Mouse (Mus musculus) liver, postnatal 0 days (tissue): Measurements from ENCODE around the gene Rps27a. TPM values are rescaled to one million over a fixed set of nuclear protein-coding genes. Genes with fewer than 3 reads are reported as not detected.

Experiments
- ATAC-seq: fragments of 200-750 bp; cut with Nextera tagmentation; 2 replicates; pipeline ENCODE4 v1.8.0; 2017; ENCODE audit warnings: mild to moderate bottlenecking, moderate library complexity
- DNase-seq: peaks from one replicate; pipeline ENCODE4 v3.0.0-alpha.2; 2016
- H3K27ac ChIP-seq: fragments of 300-500 bp; sonication (generic); 2 replicates; pipeline ENCODE4 v1.5.1; 2014; ENCODE audit warnings: antibody characterized with exemption, moderate library complexity, mild to moderate bottlenecking, low read depth
- H3K27me3 ChIP-seq: fragments of 300-500 bp; sonication (generic); 2 replicates; pipeline ENCODE4 v1.6.1; 2014; ENCODE audit warnings: low read length, control low read depth, mixed read lengths; ENCODE audit not compliant: insufficient read depth
- H3K36me3 ChIP-seq: fragments of 300-500 bp; sonication (generic); replicated peaks from 2 replicates; pipeline ENCODE4 v1.6.1; 2014; ENCODE audit warnings: mild to moderate bottlenecking, control low read depth, low read length, moderate library complexity, mixed read lengths; ENCODE audit not compliant: insufficient read depth
- H3K4me1 ChIP-seq: fragments of 300-500 bp; sonication (generic); 2 replicates; pipeline ENCODE4 v1.6.1; 2014; ENCODE audit warnings: antibody characterized with exemption, mild to moderate bottlenecking, control low read depth; ENCODE audit not compliant: insufficient read depth
- H3K4me2 ChIP-seq: fragments of 300-500 bp; sonication (generic); 2 replicates; pipeline ENCODE4 v1.6.1; 2014; ENCODE audit warnings: low read depth, mild to moderate bottlenecking, low read length, moderate library complexity, mixed read lengths
- H3K4me3 ChIP-seq: fragments of 300-500 bp; sonication (generic); 2 replicates; pipeline ENCODE4 v1.5.1; 2014; ENCODE audit warnings: low read depth, low read length
- H3K9ac ChIP-seq: fragments of 300-500 bp; sonication (generic); replicated peaks from 2 replicates; pipeline ENCODE4 v1.6.1; 2014; ENCODE audit warnings: mild to moderate bottlenecking, moderate library complexity
- H3K9me3 ChIP-seq: fragments of 300-500 bp; sonication (generic); 2 replicates; pipeline ENCODE4 v1.6.1; 2016; ENCODE audit warnings: mild to moderate bottlenecking, control low read depth, low read length, mixed read lengths
- CTCF ChIP-seq: sonication (generic); IDR thresholded peaks from 2 replicates; pipeline ENCODE4 v1.5.1; 2016; ENCODE audit warnings: antibody characterized with exemption, low read depth
- EP300 ChIP-seq: IDR thresholded peaks from 2 replicates; pipeline ENCODE4 v1.6.1; 2016; ENCODE audit warnings: antibody characterized with exemption, low read depth, mild to moderate bottlenecking
- WGBS: fragments of 180-500 bp; shearing (Covaris S2); extraction: QIAGEN DNeasy Blood & Tissue Kit; methylation state at CpG from one replicate; pipeline ENCODE4 v1.1.7; 2014; ENCODE audit not compliant: insufficient replicate concordance; 5-methylcytosine and 5-hydroxymethylcytosine counted together
- polyA plus RNA-seq: library from polyadenylated mRNA; unstranded; fragments of >200 nt; fragmentation: Nextera tagmentation; extraction: Ambion mirVana; gene quantifications from 2 replicates; pipeline ENCODE4 v1.2.1, GENCODE M21; 2015

The Rps27a gene
- polyA plus RNA-seq = 684 and 729 TPM in 2 replicates

GRCm38 (mm10) chr11:29547752-29548503 is at the start of gene Rps27a, which contains the start of gene Clhc1:
Gene Rps27a (minus strand): TSS chr11:29548109.
Gene Clhc1 (plus strand): TSS chr11:29547950.
- TF ChIP-seq EP300 (peak; percentile 81; the same call in 1 of the 2 replicates), CTCF (0 out of 2 replicates have a peak, but pooled peaks have one; percentile 17)
- DNase-seq = peak; percentile 95
- under 1% methylated on average over 46 of the region's 46 CpGs for WGBS

GRCm38 (mm10) chr11:29597159-29597558 is 49.2 kb upstream of the Rps27a start:
- no peaks in the 10 kb centered on the region for H3K27me3 ChIP-seq
- TF ChIP-seq CTCF (no peak), EP300 (no peak)
- H3K4me1 ChIP-seq = no peaks in the 10 kb centered on the region
- H3K4me3 ChIP-seq = no peak overlapping the region
- H3K27ac ChIP-seq = no peak overlapping the region
- DNase-seq (no peak), ATAC-seq (no peak)
- no peaks in the 10 kb centered on the region for H3K36me3 ChIP-seq
- H3K9ac ChIP-seq = no peak overlapping the region
- H3K9me3 ChIP-seq = no peaks in the 10 kb centered on the region
- H3K4me2 ChIP-seq = no peak overlapping the region

More at GRCm38 (mm10) chr11:29547752-29548503, at the start of gene Rps27a, which contains the start of gene Clhc1:
- H3K4me3 ChIP-seq = peak within 1 kb of the TSS; percentile 89
- H3K4me1 ChIP-seq = peaks cover 16% of the 10 kb centered on the region
- no peaks in the 10 kb centered on the region for H3K27me3 ChIP-seq
- peaks cover 26% of the 10 kb centered on the region for H3K36me3 ChIP-seq
- peak within 1 kb of the TSS; percentile 70 for H3K27ac ChIP-seq
- no peaks in the 10 kb centered on the region for H3K9me3 ChIP-seq
- peak within 1 kb of the TSS; percentile 81 for H3K4me2 ChIP-seq
- peak; percentile 98 for ATAC-seq
- peak within 1 kb of the TSS; percentile 92 for H3K9ac ChIP-seq

- Histone ChIP-seq H3K27ac (no peak overlapping the region), H3K4me2 (no peak overlapping the region), H3K36me3 (no peaks in the 10 kb centered on the region), H3K27me3 (no peaks in the 10 kb centered on the region), H3K4me3 (no peak overlapping the region), H3K9me3 (no peaks in the 10 kb centered on the region), H3K4me1 (no peaks in the 10 kb centered on the region), H3K9ac (no peak overlapping the region)
- ATAC-seq (no peak), DNase-seq (no peak)
- TF ChIP-seq EP300 = no peak
- TF ChIP-seq CTCF = no peak
Measured at GRCm38 (mm10) chr11:29595217-29595616, 47.3 kb upstream of the Rps27a start.

GRCm38 (mm10) chr11:29579610-29580009 is 31.7 kb upstream of the Rps27a start:
- ATAC-seq (no peak), DNase-seq (no peak)
- no peaks in the 10 kb centered on the region for H3K36me3 ChIP-seq
- H3K4me3 ChIP-seq = no peak overlapping the region
- no peaks in the 10 kb centered on the region for H3K27me3 ChIP-seq
- no peaks in the 10 kb centered on the region for H3K4me1 ChIP-seq
- TF ChIP-seq EP300 (no peak), CTCF (peak; percentile 62)
- no peaks in the 10 kb centered on the region for H3K9me3 ChIP-seq
- no peak overlapping the region for H3K4me2 ChIP-seq
- H3K9ac ChIP-seq = no peak overlapping the region
- H3K27ac ChIP-seq = no peak overlapping the region

GRCm38 (mm10) chr11:29572656-29573055 is 24.7 kb upstream of the Rps27a start:
- no peak for TF ChIP-seq CTCF
- no peak for TF ChIP-seq EP300
- H3K4me3 ChIP-seq = no peak overlapping the region
- WGBS = 53% methylated on average over 2 of the region's 2 CpGs
- H3K27ac ChIP-seq = no peak overlapping the region
- H3K9me3 ChIP-seq = no peaks in the 10 kb centered on the region
- H3K4me1 ChIP-seq = no peaks in the 10 kb centered on the region
- ATAC-seq = no peak
- H3K9ac ChIP-seq = no peak overlapping the region
- no peaks in the 10 kb centered on the region for H3K36me3 ChIP-seq
- H3K27me3 ChIP-seq = no peaks in the 10 kb centered on the region
- no peak for DNase-seq
- H3K4me2 ChIP-seq = no peak overlapping the region

- TF ChIP-seq CTCF = no peak
- no peak for TF ChIP-seq EP300
- H3K4me2 ChIP-seq = no peak overlapping the region
- WGBS = 33% methylated on average over 3 of the region's 3 CpGs
- no peaks in the 10 kb centered on the region for H3K27me3 ChIP-seq
- no peak for ATAC-seq
- H3K36me3 ChIP-seq = no peaks in the 10 kb centered on the region
- H3K27ac ChIP-seq = no peak overlapping the region
- no peaks in the 10 kb centered on the region for H3K9me3 ChIP-seq
- H3K4me1 ChIP-seq = no peaks in the 10 kb centered on the region
- DNase-seq = no peak
- no peak overlapping the region for H3K9ac ChIP-seq
- H3K4me3 ChIP-seq = no peak overlapping the region
Measured at GRCm38 (mm10) chr11:29571536-29571935, 23.6 kb upstream of the Rps27a start.
